Mouse (Mus musculus) forebrain, postnatal 0 days (tissue): ENCODE measurements around the gene 1700008O03Rik. TPM values are rescaled to one million over a fixed set of nuclear protein-coding genes. Genes with fewer than 3 reads are reported as not detected.

ENCODE experiments used
- ATAC-seq: fragments of 200-750 bp; cut with Nextera tagmentation; 2 replicates; pipeline ENCODE4 v1.8.0; 2017; ENCODE audit warnings: mild to moderate bottlenecking, moderate library complexity
- DNase-seq: peaks from one replicate; pipeline ENCODE4 v3.0.0-alpha.2; 2015
- H3K27ac ChIP-seq: fragments of 300-500 bp; sonication (generic); 2 replicates; pipeline ENCODE4 v1.5.1; 2014; ENCODE audit warnings: low read depth, mild to moderate bottlenecking, antibody characterized with exemption, low read length, moderate library complexity, mixed read lengths
- H3K27me3 ChIP-seq: fragments of 300-500 bp; sonication (generic); 2 replicates; pipeline ENCODE4 v1.6.1; 2014; ENCODE audit warnings: mild to moderate bottlenecking, low read length, mixed read lengths; ENCODE audit not compliant: insufficient read depth
- H3K36me3 ChIP-seq: fragments of 300-500 bp; sonication (generic); 2 replicates; pipeline ENCODE4 v1.6.1; 2014; ENCODE audit warnings: mild to moderate bottlenecking, moderate library complexity; ENCODE audit not compliant: insufficient read depth
- H3K4me1 ChIP-seq: fragments of 300-500 bp; sonication (generic); 2 replicates; pipeline ENCODE4 v1.6.1; 2014; ENCODE audit warnings: antibody characterized with exemption; ENCODE audit not compliant: insufficient read depth
- H3K4me2 ChIP-seq: fragments of 300-500 bp; sonication (generic); 2 replicates; pipeline ENCODE4 v1.6.1; 2014; ENCODE audit warnings: low read depth, mild to moderate bottlenecking, moderate library complexity
- H3K4me3 ChIP-seq: fragments of 300-500 bp; sonication (generic); 2 replicates; pipeline ENCODE4 v1.5.1; 2014; ENCODE audit warnings: low read depth, low read length, mixed read lengths
- H3K9ac ChIP-seq: fragments of 300-500 bp; sonication (generic); 2 replicates; pipeline ENCODE4 v1.6.1; 2014; ENCODE audit warnings: mild to moderate bottlenecking
- H3K9me3 ChIP-seq: fragments of 300-500 bp; sonication (generic); 2 replicates; pipeline ENCODE4 v1.6.1; 2016; ENCODE audit warnings: low read length
- CTCF ChIP-seq: sonication (generic); IDR thresholded peaks from 2 replicates; pipeline ENCODE4 v1.5.1; 2016; ENCODE audit warnings: antibody characterized with exemption, control low read depth, low read depth
- WGBS: fragments of 180-500 bp; shearing (Covaris S2); extraction: QIAGEN DNeasy Blood & Tissue Kit; methylation state at CpG from one replicate; pipeline ENCODE4 v1.1.7; 2014; 5-methylcytosine and 5-hydroxymethylcytosine counted together
- polyA plus RNA-seq: library from polyadenylated mRNA; unstranded; fragments of >200 nt; fragmentation: Nextera tagmentation; extraction: Ambion mirVana; gene quantifications from 2 replicates; pipeline ENCODE4 v1.2.1, GENCODE M21; 2015
- total RNA-seq: library from RNA; depleted of rRNA; stranded (reverse); fragments of >200 nt; gene quantifications from 2 replicates; pipeline ENCODE4 v1.2.3, GENCODE M21; 2014

1700008O03Rik gene
- total and polyA plus RNA-seq, 2 experiments from 2014 or later, result 3.5 to 7.3 TPM

- Histone ChIP-seq H3K27ac (no peak overlapping the region), H3K4me1 (no peaks in the 10 kb centered on the region), H3K4me2 (no peak overlapping the region), H3K27me3 (no peaks in the 10 kb centered on the region), H3K9ac (no peak overlapping the region), H3K4me3 (no peak overlapping the region), H3K36me3 (no peaks in the 10 kb centered on the region; the same call in 1 of the 2 replicates), H3K9me3 (no peaks in the 10 kb centered on the region)
- WGBS, result 11% methylated on average over 3 of the region's 3 CpGs
- TF ChIP-seq CTCF, result peak; percentile 82
- ATAC-seq (peak; percentile 71), DNase-seq (peak; percentile 63)
Measured at GRCm38 (mm10) chr7:44398570-44398969, 12.9 kb upstream of the 1700008O03Rik start.

- Histone ChIP-seq H3K4me1 (no peaks in the 10 kb centered on the region), H3K4me3 (no peak overlapping the region), H3K27me3 (no peaks in the 10 kb centered on the region), H3K4me2 (no peak overlapping the region), H3K9me3 (no peaks in the 10 kb centered on the region), H3K9ac (no peak overlapping the region), H3K36me3 (no peaks in the 10 kb centered on the region; the same call in 1 of the 2 replicates), H3K27ac (no peak overlapping the region)
- no peak for TF ChIP-seq CTCF
- ATAC-seq (no peak), DNase-seq (no peak)
- WGBS, result 94% methylated on average over 17 of the region's 17 CpGs
Measured at GRCm38 (mm10) chr7:44393284-44393683, 7.7 kb upstream of the 1700008O03Rik start.

- H3K9ac ChIP-seq, result no peak overlapping the region
- no peaks in the 10 kb centered on the region for H3K9me3 ChIP-seq
- H3K4me3 ChIP-seq, result no peak overlapping the region
- DNase-seq, result no peak
- H3K27me3 ChIP-seq, result no peaks in the 10 kb centered on the region
- no peak overlapping the region for H3K4me2 ChIP-seq
- ATAC-seq, result no peak
- H3K36me3 ChIP-seq, result no peaks in the 10 kb centered on the region; the same call in 1 of the 2 replicates
- 87% methylated on average over 14 of the region's 14 CpGs for WGBS
- H3K4me1 ChIP-seq, result no peaks in the 10 kb centered on the region
- no peak overlapping the region for H3K27ac ChIP-seq
- no peak for TF ChIP-seq CTCF
Measured at GRCm38 (mm10) chr7:44392341-44392740, 6.7 kb upstream of the 1700008O03Rik start.

- H3K27me3 ChIP-seq, result no peaks in the 10 kb centered on the region
- no peak for ATAC-seq
- H3K36me3 ChIP-seq, result no peaks in the 10 kb centered on the region; the same call in 1 of the 2 replicates
- no peaks in the 10 kb centered on the region for H3K4me1 ChIP-seq
- H3K4me3 ChIP-seq, result no peak overlapping the region
- no peak for DNase-seq
- no peak overlapping the region for H3K27ac ChIP-seq
- no peak overlapping the region for H3K4me2 ChIP-seq
- H3K9me3 ChIP-seq, result no peaks in the 10 kb centered on the region
- 84% methylated on average over 4 of the region's 4 CpGs for WGBS
- no peak for TF ChIP-seq CTCF
- no peak overlapping the region for H3K9ac ChIP-seq
Measured at GRCm38 (mm10) chr7:44391831-44392230, 6.2 kb upstream of the 1700008O03Rik start.

GRCm38 (mm10) chr7:44384716-44385059 is 932 bp downstream of the 1700008O03Rik start:
- no peak for TF ChIP-seq CTCF
- Histone ChIP-seq H3K4me3 (peak overlapping the region; percentile 58), H3K9ac (peak overlapping the region; percentile 83), H3K27me3 (no peaks in the 10 kb centered on the region), H3K36me3 (no peaks in the 10 kb centered on the region), H3K4me2 (peak overlapping the region; percentile 93), H3K4me1 (peaks cover 17% of the 10 kb centered on the region), H3K9me3 (no peaks in the 10 kb centered on the region), H3K27ac (peak overlapping the region; percentile 92; the same call in 1 of the 2 replicates)
- 0 out of 2 replicates have a peak, but pooled peaks have one; percentile 2 for ATAC-seq
- under 1% methylated on average over 17 of the region's 17 CpGs for WGBS
- DNase-seq, result no peak

- H3K4me3 ChIP-seq, result peak within 1 kb of the TSS; percentile 58
- DNase-seq, result peak; percentile 90
- TF ChIP-seq CTCF, result no peak
- H3K36me3 ChIP-seq, result no peaks in the 10 kb centered on the region
- peak within 1 kb of the TSS; percentile 93 for H3K4me2 ChIP-seq
- under 1% methylated on average over 32 of the region's 33 CpGs for WGBS
- no peaks in the 10 kb centered on the region for H3K9me3 ChIP-seq
- H3K27ac ChIP-seq, result peak within 1 kb of the TSS; percentile 92
- ATAC-seq, result peak; percentile 89
- peaks cover 17% of the 10 kb centered on the region for H3K4me1 ChIP-seq
- peak within 1 kb of the TSS; percentile 83 for H3K9ac ChIP-seq
- no peaks in the 10 kb centered on the region for H3K27me3 ChIP-seq
Measured at GRCm38 (mm10) chr7:44383980-44384715, 1.5 kb downstream of the 1700008O03Rik start, which contains the start of gene Syt3. Gene Syt3, plus strand, starts transcription at chr7:44384102.

GRCm38 (mm10) chr7:44382541-44382940 is 3.1 kb downstream of the 1700008O03Rik start:
- peak overlapping the region; percentile 11 for H3K4me2 ChIP-seq
- peak; percentile 93 for DNase-seq
- H3K36me3 ChIP-seq, result no peaks in the 10 kb centered on the region
- 0 out of 2 replicates have a peak overlapping the region, but pooled peaks have one; percentile 10 for H3K9ac ChIP-seq
- peak; percentile 85 for ATAC-seq
- WGBS, result 31% methylated on average over 12 of the region's 12 CpGs
- H3K27me3 ChIP-seq, result no peaks in the 10 kb centered on the region
- no peaks in the 10 kb centered on the region for H3K9me3 ChIP-seq
- H3K27ac ChIP-seq, result peak overlapping the region; percentile 92
- no peak overlapping the region for H3K4me3 ChIP-seq
- no peak for TF ChIP-seq CTCF
- H3K4me1 ChIP-seq, result peaks cover 17% of the 10 kb centered on the region
